Mouse (Mus musculus) gastrocnemius, postnatal 14 days (tissue): ENCODE results near the gene Il23a. TPM values are rescaled to one million over a fixed set of nuclear protein-coding genes. Genes with fewer than 3 reads are reported as not detected.
"Not testable (repeated sequence)": the region's sequence is repeated elsewhere in the genome, so short reads cannot be mapped to it uniquely, and the experiment has no call there.

Experiments
- DNase-seq: peaks from one replicate; pipeline ENCODE4 v3.0.0; 2021; ENCODE audit warnings: mixed read lengths
- intact Hi-C: fragments of 180-260 bp; cut with DNase I; formaldehyde crosslinking; loops from one replicate; pipeline ENCODE4 v1.15.1; 2025; ENCODE audit warnings: low total_unique reads
- long read RNA-seq, 2 experiments: library from polyadenylated mRNA; stranded (forward); transcript quantifications; one replicate each; pipeline ENCODE4 v2.0.0; 2021
- total RNA-seq, 2 experiments: library from RNA; stranded (reverse); gene quantifications; 2 replicates each; pipeline ENCODE4 v1.2.3; 2021

Il23a gene
- not detected for total RNA-seq
- long read RNA-seq, experiment 1, result 0 reads
- long read RNA-seq, experiment 2, result 0 reads

DNA sequence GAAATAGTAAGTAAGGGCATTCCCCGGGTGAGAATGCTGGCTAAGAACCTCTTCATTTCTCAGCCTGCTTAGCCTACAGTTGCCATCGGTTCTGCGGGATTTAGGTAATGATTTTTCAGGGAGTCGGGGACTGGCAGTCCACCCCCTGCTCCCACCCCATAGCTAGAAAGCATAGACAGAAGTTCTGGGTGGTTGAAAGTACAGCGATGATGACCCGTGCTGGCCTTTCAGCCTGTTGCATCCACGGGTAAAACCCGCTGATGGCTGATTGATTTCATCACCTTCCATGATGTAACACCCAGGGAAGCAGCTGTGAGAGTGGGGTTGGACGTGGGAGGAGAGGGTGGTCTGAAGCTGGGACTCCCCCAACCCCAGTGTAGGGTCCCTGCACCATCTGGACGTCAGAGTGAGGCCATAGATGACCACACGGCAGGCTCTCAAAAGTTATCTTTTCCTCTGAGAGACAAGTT lies at the start of gene Il23a:
Gene Il23a (minus strand): TSS at position 51 of the 470 bp plus-strand sequence.
- intact Hi-C loops, result no loop called here
- no peak for DNase-seq

GRCm38 (mm10) chr10:128347541-128347940 lies 49.0 kb upstream of the Il23a start:
- intact Hi-C loops, result no loop called here
- no peak for DNase-seq

- DNase-seq, result peak; percentile 78
- intact Hi-C loops, result no loop called here
These were observed 46.2 kb upstream of the Il23a start for GRCm38 (mm10) chr10:128344568-128345275.

GRCm38 (mm10) chr10:128343436-128343835 lies 44.9 kb upstream of the Il23a start:
- no peak for DNase-seq
- intact Hi-C loops, result no loop called here

- intact Hi-C loops, result no loop called here
- no peak for DNase-seq
These were observed 41.7 kb upstream of the Il23a start for GRCm38 (mm10) chr10:128340257-128340656.

GRCm38 (mm10) chr10:128338948-128339347 lies 40.4 kb upstream of the Il23a start:
- intact Hi-C loops, result no loop called here
- no peak for DNase-seq

- intact Hi-C loops, result no loop called here
- no peak for DNase-seq
These were observed 39.9 kb upstream of the Il23a start for GRCm38 (mm10) chr10:128338415-128338814.

DNA sequence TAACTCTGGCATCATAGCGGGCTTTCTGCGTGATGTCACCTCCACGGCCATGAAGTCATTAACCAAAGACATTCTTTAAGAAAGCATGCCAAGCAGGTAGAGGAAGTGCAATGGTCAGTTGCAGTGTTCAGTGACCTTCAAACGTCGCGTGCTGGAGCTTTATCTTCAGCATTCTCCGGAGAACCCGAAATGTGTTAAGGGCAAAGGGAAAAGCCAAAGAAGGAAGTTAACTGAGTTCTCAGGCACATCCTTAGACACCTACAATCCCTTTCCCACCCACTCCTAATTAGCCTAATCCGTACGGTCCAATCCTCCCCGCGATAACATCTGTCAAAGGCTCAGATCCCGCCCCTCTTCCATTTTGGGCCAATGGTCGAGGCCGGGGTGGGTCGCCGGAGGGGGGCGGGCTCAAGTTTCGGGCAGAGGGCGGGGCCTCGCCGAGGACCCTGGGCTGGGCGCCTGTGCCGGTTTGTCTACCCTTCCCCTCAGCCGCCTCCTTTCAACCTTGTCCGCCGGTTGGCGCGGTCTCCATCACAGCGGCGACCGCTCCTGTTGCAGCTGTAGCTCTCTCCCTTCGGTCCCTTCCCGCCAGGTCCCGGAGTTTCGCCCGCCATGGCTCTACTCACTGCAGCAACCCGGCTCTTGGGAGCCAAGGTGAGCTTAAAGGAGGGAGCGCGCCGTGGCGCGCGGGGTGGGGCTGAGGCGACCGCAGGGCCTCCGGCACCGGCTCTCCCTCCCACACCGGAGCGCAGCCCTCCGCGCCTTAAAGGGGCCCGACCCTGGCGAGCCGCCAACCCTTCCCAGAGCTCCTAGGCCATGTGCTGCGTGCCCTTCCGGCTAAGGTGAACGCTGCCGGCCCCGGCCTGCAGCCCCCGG lies 39.0 kb upstream of the Il23a start, which contains the start of gene Cs:
Gene Cs (plus strand): TSS at position 429 of the 876 bp plus-strand sequence.
- intact Hi-C loops, result no loop called here
- peak; percentile 98 for DNase-seq

DNA sequence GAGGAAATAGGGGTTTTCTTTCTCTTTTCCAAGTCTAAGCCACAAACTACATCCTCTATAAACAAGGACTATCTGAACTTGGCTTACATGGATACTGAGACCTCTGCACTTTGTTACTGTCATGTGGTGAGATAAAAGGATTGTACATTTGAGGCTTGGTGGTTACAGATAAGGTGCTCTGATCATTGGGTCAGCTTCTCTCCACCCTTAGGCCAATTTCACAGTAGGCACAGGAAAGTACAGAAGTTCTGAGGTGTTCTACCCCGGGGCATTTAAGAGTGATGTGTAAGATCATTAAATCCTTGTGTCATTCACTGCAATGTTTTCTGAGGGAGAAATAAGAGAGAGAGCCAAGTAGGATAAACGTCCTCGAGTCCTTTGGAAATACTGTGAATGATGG lies 38.0 kb upstream of the Il23a start:
- intact Hi-C loops, result no loop called here
- no peak for DNase-seq

GRCm38 (mm10) chr10:128336195-128336594 lies 37.6 kb upstream of the Il23a start:
- no peak for DNase-seq
- intact Hi-C loops, result no loop called here

DNA sequence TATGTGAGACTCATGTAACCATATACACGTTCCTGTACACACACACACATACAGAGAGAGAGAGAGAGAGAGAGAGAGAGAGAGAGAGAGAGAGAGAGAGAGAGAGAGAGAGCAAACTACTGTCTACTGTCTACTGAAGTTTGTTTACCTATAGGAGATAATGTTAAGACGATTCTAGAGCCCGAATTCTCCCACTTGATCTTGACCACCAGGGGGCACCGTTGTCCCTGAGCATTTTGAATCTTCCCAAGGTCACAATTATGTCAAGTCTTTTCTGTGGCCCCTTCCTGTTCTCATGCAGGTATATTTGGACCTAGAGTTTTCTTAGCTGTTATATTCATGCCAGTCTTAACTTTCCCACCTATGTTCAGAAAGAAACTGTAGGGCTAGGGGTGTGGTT lies 37.0 kb upstream of the Il23a start:
- peak; percentile 73 for DNase-seq
- intact Hi-C loops, result no loop called here

- not testable (repeated sequence) for DNase-seq
- intact Hi-C loops, result loop anchor here (5.0 kb wide), 1 partner anchor 125 kb away; the partner anchor contains the start of gene Smarcc2
These were observed 34.1 kb upstream of the Il23a start for GRCm38 (mm10) chr10:128332358-128333249.

DNA sequence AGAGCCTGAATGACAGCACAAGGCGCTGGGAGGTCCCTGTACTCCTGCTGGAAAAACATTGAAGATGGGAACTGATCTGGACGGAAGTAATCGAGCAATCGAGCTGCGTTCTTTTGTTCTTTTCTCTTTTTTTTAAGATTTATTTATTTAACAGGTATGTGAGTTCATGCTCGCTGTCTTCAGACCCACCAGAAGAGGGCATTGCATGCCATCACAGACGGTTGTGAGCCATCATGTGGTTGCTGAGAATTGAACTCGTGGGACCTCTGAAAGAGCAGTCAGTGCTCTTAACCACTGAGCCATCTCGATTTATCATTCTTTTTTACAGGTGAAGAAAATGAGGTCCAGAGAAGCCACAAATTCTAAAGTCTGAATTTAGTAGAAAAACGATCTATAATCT lies 29.1 kb upstream of the Il23a start:
- intact Hi-C loops, result no loop called here
- DNase-seq, result no peak

- no peak for DNase-seq
- intact Hi-C loops, result no loop called here
These were observed 28.3 kb upstream of the Il23a start for GRCm38 (mm10) chr10:128326825-128327224.

- intact Hi-C loops, result no loop called here
- DNase-seq, result no peak
These were observed 25.0 kb upstream of the Il23a start for GRCm38 (mm10) chr10:128323516-128323915.

GRCm38 (mm10) chr10:128322141-128323108 lies 23.9 kb upstream of the Il23a start, which contains the start of gene Cnpy2:
Gene Cnpy2 (plus strand): TSS chr10:128322459.
- DNase-seq, result peak; percentile 85
- intact Hi-C loops, result no loop called here

DNA sequence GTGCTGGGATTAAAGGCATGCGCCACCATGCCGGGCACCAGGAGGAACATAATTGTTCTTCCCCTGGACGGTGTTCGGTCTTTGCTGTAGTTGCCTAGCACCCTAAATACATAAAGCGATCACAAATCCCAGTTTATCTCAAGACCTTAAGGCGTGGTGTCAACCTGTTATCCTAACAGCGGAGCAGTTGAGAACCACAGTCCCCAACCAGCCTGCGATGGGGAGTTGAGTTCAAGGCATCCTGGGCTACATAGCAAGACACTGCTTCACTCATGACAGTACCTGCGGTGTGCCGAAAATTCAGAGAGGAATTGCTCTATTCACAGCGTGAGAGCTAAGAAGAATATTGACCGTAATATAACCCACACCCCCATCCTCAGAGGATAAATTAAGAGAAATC lies 23.1 kb upstream of the Il23a start:
- intact Hi-C loops, result no loop called here
- DNase-seq, result no peak

- no peak for DNase-seq
- intact Hi-C loops, result no loop called here
These were observed 17.0 kb upstream of the Il23a start for GRCm38 (mm10) chr10:128315578-128315977.
